Mouse (Mus musculus) erythroblast, adult 5-6 weeks (primary cell): ENCODE results near the gene Ddx39b. TPM values are rescaled to one million over a fixed set of nuclear protein-coding genes. Genes with fewer than 3 reads are reported as not detected.
"Not testable (repeated sequence)": the region's sequence is repeated elsewhere in the genome, so short reads cannot be mapped to it uniquely, and the experiment has no call there.

Experiments
- ATAC-seq: replicated peaks from 2 replicates; pipeline ENCODE4 v1.8.0; 2016; ENCODE audit warnings: moderate number of reproducible peaks, mild to moderate bottlenecking, moderate TSS enrichment, inconsistent platforms; ENCODE audit not compliant: poor library complexity, low FRiP score, severe bottlenecking
- total RNA-seq, 2 experiments: library from RNA; stranded (forward) in 1 of 2; stranded (reverse) in 1 of 2; fragments of 150-400 nt in 1 of 2; fragments of 200-764, 138-1000 nt in 1 of 2; gene quantifications; 2 replicates each; pipeline versions ENCODE4 v1.2.3 to v1.2.4; 2015 to 2017; ENCODE audit warnings: low replicate concordance in 2 of 2

The Ddx39b gene
- total RNA-seq, 2 experiments from 2014 or later: 48.1 to 65.7 TPM

DNA sequence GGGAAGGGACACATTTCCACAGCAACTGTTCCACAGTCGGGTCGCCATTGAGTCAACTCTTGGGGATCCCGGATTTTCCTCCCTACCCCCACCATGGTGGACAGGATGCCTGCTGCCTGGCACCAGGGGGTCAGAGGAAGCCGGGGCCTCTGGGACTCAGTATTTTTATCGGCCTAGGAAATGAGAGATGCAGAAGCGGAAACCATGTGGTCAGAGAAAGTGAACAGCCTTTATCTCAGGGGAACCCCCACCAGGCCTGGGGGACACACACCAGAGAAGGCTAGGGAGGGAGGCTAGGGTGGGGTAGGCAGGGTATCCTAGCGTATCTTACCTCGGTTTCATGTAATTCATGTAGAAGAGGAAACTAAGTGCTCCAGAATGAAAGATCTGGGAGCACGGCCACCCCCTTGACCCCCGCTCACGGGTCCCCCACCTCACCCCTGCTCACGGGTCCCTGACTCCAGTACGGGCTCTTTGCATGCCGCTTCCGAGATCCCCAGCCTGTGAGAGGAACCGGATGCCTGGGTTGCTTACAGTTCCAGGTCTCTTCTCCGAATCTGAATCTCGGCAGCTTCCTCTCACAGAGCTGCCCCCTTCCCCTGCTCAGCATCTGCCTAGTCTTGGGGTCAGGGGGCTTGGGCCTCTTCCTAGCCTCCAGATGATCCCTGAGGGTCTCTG lies 22.9 kb upstream of the Ddx39b start:
- ATAC-seq: no peak

GRCm38 (mm10) chr17:35219601-35220041 lies 21.9 kb upstream of the Ddx39b start:
- no peak for ATAC-seq

GRCm38 (mm10) chr17:35220156-35220952 lies 21.2 kb upstream of the Ddx39b start, which contains the start of gene Gm16181:
Gm16181 (plus strand) TSS chr17:35220834.
- no peak for ATAC-seq

DNA sequence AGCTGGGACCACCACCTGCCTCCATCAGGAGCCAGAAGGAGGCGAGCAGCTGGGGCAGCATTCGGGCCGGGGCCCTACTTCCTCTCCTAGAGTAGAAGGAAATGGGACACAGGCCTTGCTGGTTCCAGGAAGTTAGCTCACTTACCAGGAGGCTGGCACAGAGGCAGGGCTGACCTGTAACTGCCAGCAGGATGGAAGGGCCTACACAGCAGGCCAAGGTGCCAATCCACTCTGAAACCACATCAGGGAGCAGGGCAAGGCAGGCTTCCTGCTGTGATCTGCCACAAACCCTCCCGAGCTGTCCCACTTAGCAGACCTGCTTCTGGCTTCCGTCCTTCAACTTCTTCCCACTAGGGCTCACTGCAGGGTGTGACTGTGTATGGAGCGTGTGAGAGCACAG lies 19.2 kb upstream of the Ddx39b start:
- ATAC-seq: no peak

- no peak for ATAC-seq
These were observed 16.9 kb upstream of the Ddx39b start for GRCm38 (mm10) chr17:35224641-35225040.

DNA sequence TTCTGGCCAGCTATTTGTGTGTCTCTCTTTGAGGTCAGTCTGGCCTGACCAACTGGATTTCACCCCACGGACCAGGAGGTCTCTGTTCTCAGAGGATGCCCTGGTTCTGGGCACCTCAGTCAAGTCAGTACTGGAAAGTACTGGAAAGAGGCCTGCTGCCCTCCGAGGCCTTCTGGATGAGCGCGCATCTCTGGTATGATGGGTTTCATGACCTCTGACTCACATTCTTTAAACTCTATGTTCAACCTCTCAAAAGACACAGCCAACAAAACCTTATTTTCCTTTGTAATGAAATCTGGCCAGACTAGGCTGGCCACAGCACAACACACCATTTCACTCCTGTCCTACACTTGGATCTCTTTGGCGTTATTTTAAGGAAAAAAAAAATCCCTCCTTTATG lies 16.1 kb upstream of the Ddx39b start:
- ATAC-seq: no peak

DNA sequence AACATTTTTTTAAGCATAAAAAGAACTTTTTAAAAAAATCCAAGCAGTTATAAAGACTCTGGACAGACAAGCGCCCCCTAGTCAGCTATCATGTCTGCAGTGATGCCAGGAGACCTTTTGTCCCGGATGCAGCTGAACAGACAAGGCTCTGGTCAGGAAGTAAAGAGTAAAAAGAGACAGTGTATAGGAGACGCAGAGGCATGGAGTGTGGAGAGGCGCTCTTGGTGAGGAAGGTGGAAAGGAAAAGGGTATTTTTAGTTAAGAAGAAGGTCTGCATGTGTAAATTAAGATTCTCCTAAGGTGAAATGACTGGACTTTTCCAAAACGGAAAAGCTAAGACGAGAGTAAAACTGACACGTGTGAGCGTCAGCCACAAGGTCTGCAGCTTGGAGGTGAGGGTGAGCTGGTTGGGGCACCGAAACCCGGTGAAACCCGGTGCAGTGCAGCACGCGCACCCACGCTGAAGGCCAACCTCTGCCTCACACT lies 14.9 kb upstream of the Ddx39b start:
- no peak for ATAC-seq

DNA sequence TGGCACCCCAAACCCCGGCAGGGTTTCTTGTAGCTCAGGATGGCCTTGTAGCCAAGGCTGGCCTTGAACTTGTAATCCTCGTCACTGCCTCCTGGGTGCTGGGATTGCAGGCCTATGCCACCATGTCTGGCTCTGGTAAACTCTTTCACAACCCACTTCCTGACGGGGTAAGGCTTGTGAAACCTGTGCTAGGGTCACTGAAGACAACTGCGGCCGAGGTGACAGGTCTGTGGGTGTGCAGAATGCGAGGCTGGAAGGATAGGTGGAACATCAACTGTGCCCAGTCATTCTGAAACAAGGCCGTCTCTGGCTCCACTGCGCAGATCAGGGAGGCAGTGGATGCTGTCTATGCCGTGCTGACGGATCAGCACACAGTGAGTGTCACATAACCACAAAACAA lies 10.5 kb upstream of the Ddx39b start:
- no peak for ATAC-seq

DNA sequence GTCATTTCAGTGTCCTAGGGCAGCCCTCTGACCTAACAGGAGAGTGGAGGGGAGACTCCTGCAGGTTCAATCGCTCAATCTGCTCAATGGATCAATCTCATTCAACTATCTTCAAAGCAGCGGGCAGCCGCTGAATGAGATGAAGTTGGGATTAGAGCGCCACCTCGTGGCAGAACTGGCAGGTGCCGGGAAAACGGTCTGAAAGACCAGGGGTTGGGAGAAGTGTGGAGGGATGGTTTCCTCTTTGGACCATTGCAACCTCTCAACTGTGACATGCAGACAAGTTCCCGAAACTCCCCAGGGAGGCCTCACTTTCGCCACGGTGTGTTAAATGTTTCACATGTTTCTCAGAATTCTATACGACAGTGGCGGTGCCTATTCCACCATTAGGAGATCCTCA lies 9.5 kb upstream of the Ddx39b start:
- ATAC-seq: peak; percentile 64

GRCm38 (mm10) chr17:35232659-35233058 lies 8.9 kb upstream of the Ddx39b start:
- ATAC-seq: no peak

DNA sequence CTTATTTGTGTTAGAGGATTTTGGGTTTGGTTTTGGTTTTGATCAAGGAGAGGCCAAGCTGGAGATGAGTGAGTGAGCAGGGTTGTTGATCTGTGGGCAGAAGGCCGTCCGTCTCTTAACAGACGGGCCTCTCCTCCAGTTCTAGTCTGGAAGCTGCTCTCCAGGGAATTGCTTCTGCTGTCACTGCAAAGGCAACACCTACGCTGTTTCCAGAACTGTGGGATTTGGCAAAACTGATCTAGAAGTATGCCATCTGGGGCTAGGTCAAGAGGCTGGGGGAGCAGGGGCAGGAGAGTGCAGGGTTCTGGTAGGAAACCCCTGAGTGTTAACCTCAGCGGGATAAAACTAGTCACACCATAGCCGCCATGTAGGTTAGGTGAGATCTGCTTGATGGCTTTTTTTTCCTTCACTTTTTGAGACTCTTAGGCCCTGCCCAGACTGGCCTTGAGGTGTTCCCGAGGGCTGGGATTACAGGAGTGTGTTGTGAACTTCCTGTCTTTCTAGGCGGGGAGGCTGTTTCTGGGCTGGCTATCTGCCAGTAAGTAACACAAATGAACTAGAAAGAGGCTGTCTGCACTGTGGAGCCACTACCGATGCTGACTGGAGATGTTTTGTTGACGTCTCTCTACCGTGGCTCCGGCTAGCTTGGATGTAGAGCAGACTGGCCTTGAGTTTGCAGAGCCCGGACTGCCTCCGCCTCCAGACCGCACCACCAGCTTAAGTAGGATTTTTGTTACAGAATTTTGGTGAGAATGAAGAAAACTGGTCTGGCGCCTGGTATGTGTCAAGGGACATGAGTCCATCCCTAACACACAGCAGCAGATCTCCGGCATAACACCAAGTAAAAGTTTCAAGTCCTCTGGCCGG lies 8.2 kb upstream of the Ddx39b start, which contains the start of gene Atp6v1g2:
Atp6v1g2 (plus strand) TSS at position 547 of the 867 bp plus-strand sequence.
- ATAC-seq: no peak

GRCm38 (mm10) chr17:35234090-35234489 lies 7.5 kb upstream of the Ddx39b start:
- ATAC-seq: not testable (repeated sequence)

DNA sequence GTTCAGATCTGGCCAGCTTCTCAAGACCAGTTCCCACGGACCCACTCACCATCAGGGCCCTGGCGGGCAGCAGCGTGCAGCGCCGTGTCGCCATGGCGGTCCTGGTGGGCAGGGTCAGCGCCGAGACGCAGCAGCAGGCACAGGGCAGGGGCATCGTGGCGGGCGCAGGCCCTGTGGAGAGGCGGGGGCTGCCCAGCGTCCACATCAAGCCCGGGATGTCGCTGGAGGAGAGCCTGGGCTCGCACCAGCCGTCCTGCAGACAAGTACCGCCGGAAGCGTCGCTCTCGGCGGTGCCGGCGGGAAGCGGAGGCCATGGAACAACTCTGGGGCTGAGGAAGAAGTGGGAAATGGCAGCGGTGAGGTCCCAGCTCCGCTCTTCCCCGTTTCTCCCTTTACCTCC lies 6.6 kb upstream of the Ddx39b start:
- no peak for ATAC-seq

GRCm38 (mm10) chr17:35235614-35236389 lies 5.7 kb upstream of the Ddx39b start, which contains the start of gene Nfkbil1:
Nfkbil1 (minus strand) TSS chr17:35235792.
- ATAC-seq: peak; percentile 66

DNA sequence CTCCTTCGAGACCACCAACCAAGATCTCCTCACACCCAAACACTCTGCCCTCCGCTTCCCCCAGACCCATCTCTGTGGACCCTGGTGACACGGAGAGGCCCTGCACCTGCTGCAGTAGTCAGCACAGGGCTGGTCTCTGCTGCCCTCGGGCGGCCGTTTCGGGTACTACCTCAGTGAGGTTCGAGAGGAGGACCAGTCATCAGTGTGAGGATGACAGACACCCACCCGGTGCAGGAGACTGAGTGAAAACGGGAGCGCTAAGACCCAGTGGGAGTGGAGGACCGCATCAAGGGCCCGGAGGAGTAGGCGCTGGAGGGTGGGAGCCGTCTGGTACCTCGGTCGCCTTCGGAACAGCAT lies 5.2 kb upstream of the Ddx39b start:
- ATAC-seq: peak; percentile 82

- ATAC-seq: no peak
These were observed 4.5 kb upstream of the Ddx39b start for GRCm38 (mm10) chr17:35236996-35237395.

DNA sequence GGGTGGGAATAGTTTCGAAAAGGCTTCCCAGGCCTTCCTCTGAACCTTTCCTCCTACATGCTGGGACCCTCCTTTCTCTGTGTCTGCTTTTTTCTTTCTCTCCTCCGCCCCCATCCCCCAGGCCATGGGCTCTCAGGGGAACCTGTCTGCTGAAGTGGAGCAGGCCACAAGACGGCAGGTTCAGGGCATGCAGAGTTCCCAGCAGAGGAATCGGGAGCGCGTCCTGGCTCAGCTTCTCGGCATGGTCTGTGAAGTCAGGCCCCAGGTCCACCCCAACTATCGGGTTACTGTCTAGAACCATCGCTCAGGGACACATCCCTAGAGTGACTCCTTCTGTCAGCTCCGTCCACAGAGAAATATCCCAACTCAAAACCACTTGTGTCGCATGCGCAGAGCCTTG lies 4.0 kb upstream of the Ddx39b start:
- ATAC-seq: no peak

GRCm38 (mm10) chr17:35239700-35240099 lies 1.8 kb upstream of the Ddx39b start:
- no peak for ATAC-seq
